Mouse (Mus musculus) adrenal gland, postnatal 25 days (tissue): ENCODE results near the gene Cpne5. TPM values are rescaled to one million over a fixed set of nuclear protein-coding genes. Genes with fewer than 3 reads are reported as not detected.
"Not testable (repeated sequence)": the region's sequence is repeated elsewhere in the genome, so short reads cannot be mapped to it uniquely, and the experiment has no call there.

ENCODE experiments used
- DNase-seq: peaks from one replicate; pipeline ENCODE4 v3.0.0; 2021; ENCODE audit warnings: mixed read lengths
- long read RNA-seq: library from polyadenylated mRNA; stranded (forward); transcript quantifications from one replicate; pipeline ENCODE4 v2.0.0, GENCODE M21; 2021
- total RNA-seq: library from RNA; stranded (reverse); gene quantifications from 2 replicates; pipeline ENCODE4 v1.2.3, GENCODE M21; 2021

The Cpne5 gene
- total RNA-seq: 0.33 and 0.52 TPM in 2 replicates
- long read RNA-seq: 0 reads

DNA sequence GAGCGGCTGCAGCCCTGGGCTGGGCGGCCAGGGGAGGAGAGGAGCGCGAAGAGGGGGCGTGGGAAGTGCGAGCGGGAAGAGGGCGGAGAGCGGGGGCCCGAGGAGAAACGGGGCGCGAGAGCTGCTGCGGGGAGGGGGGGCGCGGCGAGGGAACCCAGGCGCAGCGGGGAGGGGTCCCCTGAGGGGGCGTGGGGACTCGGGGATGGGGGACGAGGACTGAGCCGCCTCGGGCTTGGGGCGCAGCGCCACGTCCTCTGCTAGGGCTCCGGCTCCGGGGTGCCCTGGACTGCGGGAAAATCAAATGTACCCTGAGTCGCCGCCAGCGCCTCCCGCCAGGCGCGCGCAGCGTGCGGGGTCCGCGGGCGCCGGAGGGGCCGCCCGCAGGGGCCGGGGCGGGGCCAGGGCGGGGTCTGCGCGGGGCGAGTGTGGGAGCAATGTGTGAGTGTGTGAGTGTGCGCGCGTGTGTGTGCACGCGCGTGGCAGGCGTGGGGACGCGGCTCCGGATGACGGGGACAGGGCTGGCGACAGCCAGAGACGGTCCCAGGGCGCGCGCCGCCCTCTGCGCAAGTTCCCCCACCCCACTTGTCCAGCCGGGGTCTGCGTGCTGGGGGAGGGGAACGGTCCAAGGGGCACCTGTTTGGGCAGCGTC is at the start of gene Cpne5:
Gene Cpne5 (minus strand): TSS at position 396 of the 649 bp plus-strand sequence.
- no peak for DNase-seq

DNA sequence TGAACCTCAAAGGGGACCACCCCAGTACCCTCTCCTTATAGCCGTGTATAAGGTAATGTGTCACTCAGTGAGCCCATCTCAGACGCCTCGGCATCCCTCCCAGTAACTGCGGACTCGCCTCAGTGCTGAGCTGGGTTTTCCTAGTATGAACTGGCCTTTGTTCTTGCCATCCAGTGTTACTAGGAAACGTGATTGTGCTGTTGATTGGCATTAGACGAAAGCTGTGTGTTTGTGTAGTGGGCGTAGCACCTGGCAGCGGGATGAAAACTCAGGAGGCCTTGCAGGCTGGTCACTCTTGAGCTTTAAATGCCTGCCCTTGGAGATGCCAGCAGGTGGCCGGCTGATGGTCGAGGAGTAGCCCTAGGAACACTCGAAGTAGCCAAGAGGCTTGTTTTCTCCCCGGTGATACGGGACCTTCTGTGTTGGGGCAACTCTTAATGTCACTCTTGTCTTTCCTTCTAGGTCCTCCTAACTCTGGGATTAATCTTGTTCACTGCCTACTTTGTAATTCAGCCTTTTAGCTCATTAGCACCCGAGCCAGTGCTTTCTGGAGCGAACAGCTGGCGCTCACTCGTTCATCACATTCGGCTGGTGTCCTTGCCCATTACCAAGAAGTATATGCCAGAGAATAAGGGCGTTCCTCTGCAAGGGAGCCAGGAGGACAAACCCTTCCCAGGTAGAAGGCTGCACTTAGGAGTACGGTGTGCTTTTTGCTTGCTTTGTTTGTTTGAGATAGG is 44.4 kb upstream of the Cpne5 start:
- no peak for DNase-seq

DNA sequence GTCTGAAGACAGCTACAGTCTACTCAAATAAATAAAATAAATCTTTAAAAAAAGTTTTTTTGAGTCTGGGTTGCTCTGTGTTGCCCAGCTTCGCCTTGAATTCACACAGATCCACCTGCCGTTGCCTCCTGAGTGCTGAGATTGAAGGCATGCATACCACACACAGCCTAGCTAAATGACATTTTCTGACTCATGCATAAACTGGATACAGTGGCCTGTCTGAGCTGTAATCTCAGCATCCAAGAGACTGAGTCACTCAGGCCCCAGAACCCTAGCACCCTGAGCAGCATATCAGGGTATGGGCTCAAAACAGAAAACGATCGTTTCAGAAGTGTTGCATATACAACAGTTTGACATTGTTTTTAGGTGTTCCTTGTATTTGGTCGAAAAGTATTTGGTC is 43.6 kb upstream of the Cpne5 start:
- DNase-seq: no peak

DNA sequence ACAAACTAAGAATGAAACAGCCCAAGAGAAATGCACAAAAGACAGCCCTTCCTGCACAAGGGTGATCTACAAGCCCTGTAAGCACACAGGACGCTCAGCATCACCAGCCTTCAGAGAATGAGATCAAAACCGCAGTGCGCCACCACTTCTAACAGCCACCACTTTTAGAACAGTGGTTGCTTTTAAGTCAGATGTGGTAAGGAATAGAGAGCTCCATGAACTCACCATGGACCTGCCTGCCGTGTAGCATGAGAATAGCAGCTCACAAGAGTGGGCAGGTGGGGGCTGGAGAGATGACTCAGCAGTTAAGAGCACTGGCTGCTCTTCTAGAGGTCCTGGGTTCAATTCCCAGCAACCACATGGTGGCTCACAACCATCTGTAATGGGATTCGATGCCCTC is 42.5 kb upstream of the Cpne5 start:
- no peak for DNase-seq

DNA sequence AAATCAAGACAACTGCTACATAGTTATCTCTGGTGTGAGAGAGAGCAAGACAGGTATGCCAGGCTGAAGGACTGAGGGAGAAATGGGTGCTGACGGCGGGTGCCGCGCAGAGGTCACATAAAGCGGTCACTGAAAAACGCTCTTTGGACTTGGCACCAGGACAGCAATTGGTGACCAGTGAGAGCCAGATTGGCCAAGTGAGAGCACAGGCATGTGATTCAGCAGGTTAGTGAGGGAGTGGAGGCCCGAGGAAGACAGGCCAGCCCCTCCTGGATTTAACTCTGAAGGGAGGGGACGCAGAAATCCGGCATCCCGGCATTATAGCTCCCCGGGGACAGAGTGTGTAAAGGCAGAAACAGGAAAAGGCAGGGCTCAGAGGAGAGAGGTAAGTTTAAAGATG is 35.9 kb upstream of the Cpne5 start:
- DNase-seq: no peak

DNA sequence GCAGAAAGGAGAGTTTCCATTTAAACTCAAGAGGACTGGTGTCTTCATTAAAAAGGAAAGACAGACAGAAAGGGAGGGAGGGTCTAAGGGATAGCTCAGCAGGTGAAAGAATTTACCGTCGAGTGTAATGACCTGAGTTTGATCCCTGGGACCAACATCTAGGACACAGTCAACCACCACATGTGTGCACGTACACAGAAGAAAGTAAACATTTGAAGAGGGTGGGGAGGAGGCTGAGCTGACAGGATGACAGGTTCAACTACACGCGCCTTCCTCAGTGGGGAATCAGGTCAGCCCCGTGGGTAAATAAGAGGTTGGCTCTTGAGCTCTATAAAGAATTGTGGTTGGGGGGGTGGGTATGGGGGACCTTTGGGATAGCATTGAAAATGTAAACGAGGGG is 35.2 kb upstream of the Cpne5 start:
- no peak for DNase-seq

DNA sequence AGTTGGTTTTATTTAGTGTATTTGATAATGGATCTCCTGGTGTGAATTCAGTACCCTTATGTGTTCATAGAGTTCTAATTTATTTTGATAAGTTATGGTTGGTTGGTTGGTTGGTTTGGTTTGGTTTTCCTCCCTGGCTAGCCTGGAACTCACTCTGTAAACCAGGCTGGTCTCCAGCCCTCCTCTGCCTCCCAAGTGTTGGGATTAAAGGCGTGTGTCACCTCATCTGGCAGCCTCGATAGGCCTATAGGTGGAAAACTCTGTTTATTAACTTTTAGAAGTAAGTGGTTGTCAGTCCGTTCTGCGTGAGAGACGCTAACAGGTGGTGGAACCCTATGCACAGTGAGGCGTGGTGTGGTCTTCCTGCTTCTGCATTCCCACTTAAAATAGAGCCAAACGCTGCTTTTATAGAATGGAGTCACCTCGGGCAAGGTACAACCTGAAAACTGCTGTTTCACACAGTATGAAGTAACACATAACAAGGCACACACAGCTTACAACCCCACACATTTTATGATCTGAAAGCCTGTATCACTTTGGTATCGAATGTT is 32.3 kb upstream of the Cpne5 start:
- DNase-seq: no peak

DNA sequence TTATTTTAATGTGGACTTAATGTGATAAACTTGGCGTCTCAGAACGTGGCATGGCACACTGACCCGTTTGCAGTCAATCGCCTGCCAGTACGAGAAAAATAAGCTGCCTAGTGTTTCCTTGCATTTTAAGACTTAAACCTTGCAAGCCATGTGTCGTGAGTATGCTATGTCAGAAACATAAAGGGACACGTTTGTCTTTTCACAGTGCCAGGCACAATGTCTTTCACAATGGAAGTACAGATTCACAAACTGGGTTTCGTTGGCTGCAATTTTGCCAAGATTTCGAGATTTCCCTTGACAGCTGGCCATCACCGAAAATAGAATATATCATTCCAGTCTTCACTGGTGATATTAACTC is 31.4 kb upstream of the Cpne5 start:
- no peak for DNase-seq

DNA sequence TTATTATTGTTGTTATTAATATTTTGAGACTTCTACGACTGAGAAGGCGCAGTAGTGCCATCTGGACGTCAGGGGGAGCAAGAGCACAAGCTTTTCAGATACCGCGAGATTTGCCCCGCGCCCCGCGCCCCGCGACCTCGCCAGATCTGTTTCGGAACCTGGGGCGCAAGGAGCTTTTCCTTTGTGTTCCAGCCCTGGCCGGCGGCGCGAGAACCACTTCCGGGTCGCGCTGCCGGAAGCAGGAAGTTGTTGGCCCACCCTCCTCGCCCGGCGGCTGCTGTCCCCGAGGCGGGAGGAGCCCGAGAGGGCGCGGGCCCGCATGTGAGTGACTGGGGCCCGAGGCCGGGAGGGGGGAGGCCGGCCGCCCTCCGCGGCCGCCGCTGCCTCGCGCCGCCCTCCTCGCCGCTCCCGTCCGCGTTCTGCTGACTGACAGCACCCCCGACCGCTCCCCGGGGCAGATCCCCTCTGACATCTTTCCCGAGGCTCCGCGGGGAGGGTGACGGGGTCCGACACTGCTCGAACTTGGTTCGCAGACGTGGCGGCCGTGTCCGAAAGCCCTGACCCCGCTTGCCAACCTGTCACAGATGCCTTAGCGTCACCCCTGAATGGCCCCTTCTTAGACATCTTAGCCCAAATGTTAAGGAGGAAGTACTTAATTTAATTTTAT is 30.8 kb upstream of the Cpne5 start, which contains the start of gene BC004004:
Gene BC004004 (plus strand): TSS at position 107 of the 667 bp plus-strand sequence.
- DNase-seq: peak; percentile 96

DNA sequence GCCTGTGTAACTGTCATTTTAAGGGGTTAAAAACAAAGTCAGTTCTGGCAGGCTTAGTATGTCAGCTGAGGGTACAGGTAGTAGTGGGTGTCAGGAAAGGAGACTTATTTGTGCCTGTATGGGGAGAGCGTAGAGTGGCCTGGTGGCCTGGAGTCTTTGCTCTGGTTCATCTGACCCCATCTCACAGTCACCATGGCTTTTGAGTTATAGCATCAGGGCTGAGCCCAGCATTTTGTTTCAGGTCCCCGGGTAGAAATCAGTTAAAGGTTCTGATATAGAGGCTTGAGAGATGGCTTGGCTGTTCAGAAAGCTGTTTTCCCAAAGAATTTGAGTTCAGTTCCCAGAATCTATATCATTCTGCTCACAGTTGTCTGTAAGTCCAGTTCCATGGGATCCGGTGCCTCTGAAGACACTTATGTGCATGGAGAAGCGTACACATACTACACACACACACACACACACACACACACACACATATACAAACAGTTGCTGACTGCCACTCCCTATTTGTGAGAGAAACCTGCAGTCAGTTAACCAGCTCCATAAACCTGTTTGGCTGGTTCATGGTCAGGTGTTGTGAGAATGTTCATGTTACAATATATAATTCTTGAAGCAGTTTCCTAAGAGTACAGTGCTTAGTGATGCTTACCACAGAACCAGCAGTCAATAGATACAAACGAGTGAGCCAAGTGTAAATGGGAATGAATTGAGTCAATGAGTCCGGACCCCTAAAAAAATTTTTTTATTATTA is 30.1 kb upstream of the Cpne5 start:
- DNase-seq: no peak

DNA sequence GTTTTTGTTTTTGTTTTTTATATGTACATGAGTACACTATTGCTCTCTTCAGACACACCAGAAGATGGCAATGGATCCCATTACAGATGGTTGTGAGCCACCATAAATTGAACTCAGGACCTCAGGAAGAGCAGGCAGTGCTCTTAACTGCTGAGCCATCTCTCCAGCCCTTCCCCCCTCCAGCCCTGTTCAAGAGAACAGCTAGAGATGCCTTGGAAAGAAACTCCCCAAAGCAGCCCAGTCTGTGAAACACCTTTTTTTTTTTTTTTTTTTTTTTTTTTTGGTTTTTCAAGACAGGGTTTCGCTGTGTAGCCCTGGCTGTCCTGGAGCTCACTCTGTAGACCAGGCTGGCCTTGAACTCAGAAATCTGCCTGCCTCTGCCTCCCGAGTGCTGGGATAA is 29.1 kb upstream of the Cpne5 start:
- not testable (repeated sequence) for DNase-seq

DNA sequence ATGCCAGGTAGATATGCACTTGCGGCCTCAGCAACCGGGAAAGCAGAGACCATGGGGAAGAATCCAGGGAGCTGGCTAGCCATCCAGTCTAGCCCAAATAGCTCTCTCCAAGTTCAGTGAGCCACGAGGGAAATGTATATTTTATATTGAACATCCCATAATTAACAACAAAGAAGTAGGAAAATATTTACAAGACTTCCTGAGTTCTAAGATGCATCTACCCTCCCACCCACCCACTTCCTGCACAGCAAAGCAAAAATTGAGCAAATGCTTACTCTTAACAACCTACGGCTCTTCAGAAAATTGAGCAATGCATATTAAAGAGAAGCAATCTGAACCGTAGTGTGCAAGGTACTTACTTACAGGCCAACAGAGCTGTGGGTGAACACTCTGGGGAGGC is 26.8 kb upstream of the Cpne5 start:
- no peak for DNase-seq

DNA sequence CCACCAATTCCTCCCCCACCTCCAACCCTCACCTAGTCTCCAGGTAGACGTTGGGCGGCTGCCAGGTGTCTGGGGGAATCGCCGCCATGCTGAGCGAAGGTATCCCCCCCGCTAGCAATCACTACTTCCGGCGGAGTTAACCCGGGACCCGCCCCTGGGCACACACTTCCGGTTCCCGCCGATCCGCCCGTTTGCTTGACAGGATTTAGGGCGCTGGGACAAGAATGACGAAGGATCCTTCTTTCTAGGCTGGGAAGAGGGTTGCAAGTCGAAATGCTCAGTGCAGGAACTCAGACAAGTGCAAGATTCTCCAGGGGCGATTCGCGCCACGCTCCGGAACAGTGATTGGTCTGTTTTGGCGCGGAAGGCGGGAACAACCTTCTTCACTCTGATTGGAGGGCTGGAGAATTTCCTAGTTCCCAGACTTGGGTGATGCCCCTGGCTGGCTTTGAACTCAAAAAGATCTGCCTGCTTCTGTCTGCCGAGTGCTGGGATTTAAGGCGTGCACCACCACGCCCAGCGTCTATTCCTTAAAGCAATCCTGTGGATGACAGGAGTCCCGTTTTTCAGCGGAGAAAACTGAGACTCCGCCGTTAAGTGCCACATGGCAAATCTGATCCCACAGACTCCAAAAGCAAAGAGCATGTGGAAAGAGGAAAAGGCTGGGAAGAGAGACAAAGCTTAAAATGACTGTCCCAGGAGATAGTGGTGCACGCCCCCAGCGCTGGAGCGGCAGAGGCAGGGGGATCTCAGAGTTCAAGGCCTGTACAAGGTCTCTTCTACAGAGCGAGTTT is 26.1 kb upstream of the Cpne5 start, which contains the start of gene Ppil1:
Gene Ppil1 (minus strand): TSS at position 347 of the 794 bp plus-strand sequence.
- DNase-seq: peak; percentile 83

DNA sequence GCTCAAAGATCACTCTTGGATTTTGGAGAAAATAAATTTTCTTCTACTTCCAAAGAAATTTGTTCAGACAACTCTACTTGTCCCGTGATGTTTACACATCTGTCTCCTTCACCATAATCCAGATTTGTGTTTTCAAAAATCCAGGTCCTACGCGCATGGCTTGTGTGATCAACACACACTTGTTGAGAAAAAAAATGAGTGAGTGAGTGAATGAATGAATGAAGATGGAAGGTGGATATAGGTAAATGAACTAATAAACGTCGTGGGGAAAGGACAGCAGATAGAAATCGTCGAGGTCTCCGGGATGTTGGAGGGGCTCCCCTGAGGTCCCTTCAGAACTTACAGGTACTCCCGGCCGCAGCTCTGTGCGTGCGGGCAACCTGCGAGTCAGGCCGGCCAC is 25.4 kb upstream of the Cpne5 start:
- no peak for DNase-seq

DNA sequence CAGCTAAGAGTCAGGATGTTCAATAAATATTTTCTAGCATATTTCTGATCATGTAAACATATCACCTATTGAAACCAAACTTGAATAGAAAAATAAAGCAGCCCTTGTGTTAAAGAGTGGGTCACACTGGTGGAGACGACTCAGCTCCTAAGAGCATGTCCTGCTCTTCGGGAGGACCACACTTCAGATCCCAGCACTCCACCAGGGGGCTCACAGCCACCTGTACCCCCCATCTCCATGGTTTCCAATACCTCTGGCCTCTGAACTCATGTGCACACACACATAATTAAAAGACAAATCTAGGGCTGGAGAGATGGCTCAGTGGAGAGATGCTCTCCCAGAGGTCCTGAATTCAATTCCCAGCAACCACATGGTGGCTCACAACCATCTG is 24.3 kb upstream of the Cpne5 start:
- no peak for DNase-seq

DNA sequence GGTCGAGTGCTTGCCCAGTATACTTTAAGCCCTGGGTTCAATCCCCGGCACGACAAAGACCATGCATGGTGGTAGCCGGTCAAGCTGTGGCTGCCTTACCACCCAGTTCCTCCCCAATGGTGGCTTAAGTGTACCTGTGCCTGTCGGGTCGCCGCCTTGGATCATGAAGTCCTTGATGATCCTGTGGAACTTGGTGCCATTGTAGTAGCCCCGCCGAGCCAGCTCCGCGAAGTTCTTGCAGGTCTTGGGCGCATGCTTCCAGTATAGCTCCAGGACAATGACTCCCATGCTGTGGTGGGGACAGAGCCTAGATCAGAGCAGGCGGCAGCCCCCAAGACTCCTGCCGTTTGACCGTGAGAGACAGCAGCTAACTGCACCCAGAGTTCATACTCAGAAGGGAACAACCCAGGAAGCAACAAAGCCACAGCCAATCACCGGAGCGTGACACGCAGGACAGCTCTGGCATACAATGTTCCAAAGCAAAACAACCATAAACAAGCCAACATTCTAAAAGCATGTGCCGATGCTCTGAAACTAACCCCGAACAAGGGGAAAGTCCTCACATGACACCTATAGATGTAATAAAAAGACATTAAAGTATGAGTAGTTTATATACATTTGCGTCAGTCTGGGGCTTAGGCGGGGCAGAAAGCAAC is 23.8 kb upstream of the Cpne5 start:
- DNase-seq: no peak

DNA sequence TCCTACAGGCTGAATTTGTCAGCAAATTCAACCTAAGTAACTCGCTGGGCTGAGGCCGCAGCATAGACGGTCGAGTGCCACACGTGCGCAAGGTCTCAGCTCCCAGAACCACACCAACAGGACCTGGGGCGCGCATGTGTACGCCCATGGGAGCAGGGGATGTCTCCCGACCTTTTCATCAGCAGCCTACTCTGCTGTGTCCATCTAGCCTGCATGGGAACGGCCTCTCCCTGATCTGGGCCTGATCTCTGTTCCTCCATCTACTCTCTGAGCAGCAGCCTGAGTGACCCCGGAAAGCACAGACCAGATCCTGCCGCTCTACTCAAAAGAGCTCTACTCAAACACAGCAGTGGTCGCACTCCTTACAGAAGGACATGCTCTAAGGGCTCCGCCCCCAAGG is 22.5 kb upstream of the Cpne5 start:
- no peak for DNase-seq

DNA sequence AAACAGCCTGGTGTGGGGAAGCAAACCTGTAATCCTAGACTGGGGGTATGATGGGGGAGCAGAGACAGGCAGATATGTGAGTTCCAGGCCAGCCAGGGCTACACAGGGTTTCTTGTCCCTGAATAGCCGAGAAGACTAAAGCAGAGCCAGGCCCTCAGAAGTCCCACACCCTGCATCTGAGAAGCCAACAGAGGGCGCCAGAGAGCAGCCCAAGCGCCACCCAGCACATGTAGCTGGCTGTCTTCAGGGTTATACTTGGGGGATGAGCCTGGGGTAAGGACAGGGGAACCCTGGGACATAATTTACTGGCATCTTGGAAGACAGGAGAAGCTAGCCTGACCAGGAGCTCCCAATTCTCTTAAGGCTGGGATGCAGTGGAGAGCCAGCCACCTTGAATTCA is 21.5 kb upstream of the Cpne5 start:
- DNase-seq: peak; percentile 79

DNA sequence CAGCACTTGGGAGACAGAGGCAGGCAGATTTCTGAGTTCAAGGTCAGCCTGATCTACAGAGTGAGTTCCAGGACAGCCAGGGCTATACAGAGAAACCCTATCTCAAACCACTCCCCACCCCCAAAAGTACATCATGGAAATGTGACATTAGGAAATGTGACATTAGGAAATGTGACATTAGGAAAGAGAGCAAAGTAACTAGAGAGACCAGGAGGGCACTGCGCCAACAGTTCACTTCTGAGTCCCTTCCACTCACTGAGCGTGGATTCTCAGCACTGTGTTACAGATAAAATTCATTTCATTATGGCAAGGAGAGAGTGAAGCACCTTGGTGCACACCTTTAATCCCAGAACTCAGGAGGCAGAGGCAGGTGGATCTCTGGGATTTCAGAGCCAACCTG is 21.0 kb upstream of the Cpne5 start:
- no peak for DNase-seq

DNA sequence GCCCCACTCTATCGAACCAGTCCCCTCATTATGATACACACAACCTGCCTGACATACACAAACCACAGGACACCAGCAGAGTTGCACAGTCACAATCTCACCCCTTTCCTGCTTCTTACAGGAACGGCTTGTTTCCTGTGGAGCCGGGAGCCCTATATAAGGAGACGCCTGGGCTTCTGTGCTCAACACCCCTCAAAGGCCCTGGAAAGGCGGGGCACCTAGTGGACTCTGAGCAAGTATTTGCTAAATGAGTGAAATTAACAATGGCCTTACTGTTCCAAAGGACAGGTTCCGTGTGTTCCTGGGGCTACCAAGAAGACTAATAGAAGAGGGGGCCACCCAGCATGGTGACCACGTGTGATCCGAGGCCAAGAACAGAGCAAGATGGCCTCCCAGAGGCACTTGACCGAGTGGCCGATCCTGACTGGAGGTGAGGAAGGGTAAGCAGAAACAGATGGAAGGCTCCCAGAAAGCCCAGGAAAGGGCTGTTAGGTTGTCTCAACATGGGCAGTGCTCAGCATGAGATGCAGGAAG is 20.1 kb upstream of the Cpne5 start:
- no peak for DNase-seq
